Mouse (Mus musculus): ENCODE measurements at regions not wholly inside any gene's neighbourhood (a gene's known extent, or its start where the extent isn't known, plus 50 kb on each side); places are given as distances from the start of the nearest gene placed in this dataset.

GRCm38 (mm10) chr4:29112552-29112951 lies 299.6 kb downstream of the Epha7 start:
- no peak overlapping the region for H3K27ac ChIP-seq
- 88% methylated on average over 2 of the region's 2 CpGs for WGBS
- peaks cover 15% of the 10 kb centered on the region for H3K27me3 ChIP-seq (ENCODE audit: poor library complexity, severe bottlenecking)
- H3K36me3 ChIP-seq (replicated peaks): no peaks in the 10 kb centered on the region
- no peaks in the 10 kb centered on the region for H3K9me3 ChIP-seq
- H3K4me3 ChIP-seq: no peak overlapping the region
- H3K4me1 ChIP-seq: no peaks in the 10 kb centered on the region
- DNase-seq (ENCODE audit: extremely low spot score, low spot score): no peak

- DNase-seq (ENCODE audit: extremely low spot score, low spot score): no peak
- H3K9me3 ChIP-seq: no peaks in the 10 kb centered on the region
- 92% methylated on average over 4 of the region's 4 CpGs for WGBS
Measured at GRCm38 (mm10) chr4:29117025-29117424, 304.1 kb downstream of the Epha7 start.

GRCm38 (mm10) chr4:29117926-29118325 lies 305.0 kb downstream of the Epha7 start:
- H3K27me3 ChIP-seq (ENCODE audit: poor library complexity, severe bottlenecking): peaks cover 20% of the 10 kb centered on the region
- 0 out of 2 replicates have a peak overlapping the region, but pooled peaks have one; percentile 30 for H3K27ac ChIP-seq
- no peak for DNase-seq (ENCODE audit: extremely low spot score, low spot score)
- H3K36me3 ChIP-seq (replicated peaks): no peaks in the 10 kb centered on the region
- H3K9me3 ChIP-seq: no peaks in the 10 kb centered on the region
- peaks cover 27% of the 10 kb centered on the region for H3K4me1 ChIP-seq
- WGBS: 79% methylated on average over 9 of the region's 9 CpGs
- no peak overlapping the region for H3K4me3 ChIP-seq

More at GRCm38 (mm10) chr4:29117025-29117424, 304.1 kb downstream of the Epha7 start:
- Histone ChIP-seq H3K27me3 (ENCODE audit: poor library complexity, severe bottlenecking) (peaks cover 20% of the 10 kb centered on the region), H3K4me1 (peaks cover 27% of the 10 kb centered on the region), H3K36me3 (replicated peaks) (no peaks in the 10 kb centered on the region), H3K4me3 (no peak overlapping the region), H3K27ac (no peak overlapping the region)

- WGBS: 39% methylated on average over 7 of the region's 7 CpGs
- no peak overlapping the region for H3K4me3 ChIP-seq
- H3K36me3 ChIP-seq (replicated peaks): no peaks in the 10 kb centered on the region
- peaks cover 20% of the 10 kb centered on the region for H3K27me3 ChIP-seq (ENCODE audit: poor library complexity, severe bottlenecking)
- no peaks in the 10 kb centered on the region for H3K9me3 ChIP-seq
- no peak for DNase-seq (ENCODE audit: extremely low spot score, low spot score)
- peaks cover 27% of the 10 kb centered on the region for H3K4me1 ChIP-seq
- peak overlapping the region; percentile 65; the same call in 1 of the 2 replicates for H3K27ac ChIP-seq
Measured at GRCm38 (mm10) chr4:29118679-29119479, 305.9 kb downstream of the Epha7 start.

GRCm38 (mm10) chr4:29119480-29120153 lies 306.7 kb downstream of the Epha7 start:
- Histone ChIP-seq H3K9me3 (no peaks in the 10 kb centered on the region), H3K27me3 (ENCODE audit: poor library complexity, severe bottlenecking) (peaks cover 20% of the 10 kb centered on the region), H3K4me1 (peaks cover 27% of the 10 kb centered on the region), H3K27ac (peak overlapping the region; percentile 62), H3K4me3 (no peak overlapping the region), H3K36me3 (replicated peaks) (no peaks in the 10 kb centered on the region)
- peak; percentile 38 for DNase-seq (ENCODE audit: extremely low spot score, low spot score)
- WGBS: 38% methylated on average over 9 of the region's 9 CpGs

GRCm38 (mm10) chr4:29123697-29124377 lies 310.9 kb downstream of the Epha7 start:
- WGBS: 91% methylated on average over 8 of the region's 8 CpGs
- H3K9me3 ChIP-seq: no peaks in the 10 kb centered on the region
- peaks cover 16% of the 10 kb centered on the region for H3K4me1 ChIP-seq
- peaks cover 22% of the 10 kb centered on the region for H3K27me3 ChIP-seq (ENCODE audit: poor library complexity, severe bottlenecking)
- no peak for DNase-seq (ENCODE audit: extremely low spot score, low spot score)
- H3K36me3 ChIP-seq (replicated peaks): no peaks in the 10 kb centered on the region
- no peak overlapping the region for H3K4me3 ChIP-seq
- no peak overlapping the region for H3K27ac ChIP-seq

- peaks cover 51% of the 10 kb centered on the region for H3K27me3 ChIP-seq (ENCODE audit: poor library complexity, severe bottlenecking)
- H3K4me3 ChIP-seq: no peak overlapping the region
- H3K27ac ChIP-seq: no peak overlapping the region
- no peak for DNase-seq (ENCODE audit: extremely low spot score, low spot score)
- peaks cover 19% of the 10 kb centered on the region for H3K4me1 ChIP-seq
- H3K9me3 ChIP-seq: no peaks in the 10 kb centered on the region
- H3K36me3 ChIP-seq (replicated peaks): no peaks in the 10 kb centered on the region
Measured at GRCm38 (mm10) chr4:29130485-29130884, 317.6 kb downstream of the Epha7 start.

GRCm38 (mm10) chr4:29133404-29134307 lies 320.7 kb downstream of the Epha7 start:
- Histone ChIP-seq H3K27me3 (ENCODE audit: poor library complexity, severe bottlenecking) (peaks cover 49% of the 10 kb centered on the region), H3K36me3 (replicated peaks) (no peaks in the 10 kb centered on the region), H3K4me1 (peaks cover 31% of the 10 kb centered on the region), H3K4me3 (no peak overlapping the region), H3K27ac (0 out of 2 replicates have a peak overlapping the region, but pooled peaks have one; percentile 30), H3K9me3 (no peaks in the 10 kb centered on the region)
- DNase-seq (ENCODE audit: extremely low spot score, low spot score): no peak
- WGBS: 83% methylated on average over 21 of the region's 21 CpGs

- WGBS: 11% methylated on average over 5 of the region's 5 CpGs
Measured at GRCm38 (mm10) chr4:29135685-29136385, 322.9 kb downstream of the Epha7 start.

GRCm38 (mm10) chr4:29138771-29139301 lies 325.9 kb downstream of the Epha7 start:
- H3K36me3 ChIP-seq (replicated peaks): no peaks in the 10 kb centered on the region
- H3K9me3 ChIP-seq: no peaks in the 10 kb centered on the region
- no peak overlapping the region for H3K4me3 ChIP-seq
- peaks cover 25% of the 10 kb centered on the region for H3K4me1 ChIP-seq
- 87% methylated on average over 8 of the region's 8 CpGs for WGBS
- H3K27ac ChIP-seq: no peak overlapping the region
- no peak for DNase-seq (ENCODE audit: extremely low spot score, low spot score)
- peaks cover 40% of the 10 kb centered on the region for H3K27me3 ChIP-seq (ENCODE audit: poor library complexity, severe bottlenecking)

More at GRCm38 (mm10) chr4:29135685-29136385, 322.9 kb downstream of the Epha7 start:
- no peaks in the 10 kb centered on the region for H3K36me3 ChIP-seq (replicated peaks)
- no peak overlapping the region; the same call in 1 of the 2 replicates for H3K27ac ChIP-seq
- no peaks in the 10 kb centered on the region for H3K9me3 ChIP-seq
- no peak overlapping the region for H3K4me3 ChIP-seq
- peak; percentile 39 for DNase-seq (ENCODE audit: extremely low spot score, low spot score)
- H3K4me1 ChIP-seq: peaks cover 31% of the 10 kb centered on the region
- H3K27me3 ChIP-seq (ENCODE audit: poor library complexity, severe bottlenecking): peaks cover 61% of the 10 kb centered on the region

- Histone ChIP-seq H3K4me3 (no peak overlapping the region), H3K9me3 (no peaks in the 10 kb centered on the region), H3K36me3 (replicated peaks) (no peaks in the 10 kb centered on the region), H3K27me3 (ENCODE audit: poor library complexity, severe bottlenecking) (peaks cover 16% of the 10 kb centered on the region), H3K4me1 (no peaks in the 10 kb centered on the region), H3K27ac (no peak overlapping the region)
- DNase-seq (ENCODE audit: extremely low spot score, low spot score): no peak
- WGBS: 93% methylated on average over 1 of the region's 1 CpGs
Measured at GRCm38 (mm10) chr4:29143415-29143814, 330.5 kb downstream of the Epha7 start.
